ENCODE assay signal across 24 mouse cellular contexts in genomic region chr7:38220866-38221265, GRCm38 (mm10).
"Had no signal": no experiment of that assay in that cellular context is flagged by ENCODE, and none has a peak within 500 bp of the region (broad histone marks: within the 10 kb centered on the region; RNA-seq: fewer than 3 reads in every experiment).

No protein-coding gene starts in this region.

- DNase-seq: gastrocnemius, postnatal 10 days; gastrocnemius, postnatal 25 days; heart, postnatal 10 days; heart, postnatal 4 days; kidney, postnatal 4 days; liver; liver, embryonic 13.5 days had no signal

- H3K9ac ChIP-seq: heart, embryonic 12.5 days; hindbrain, embryonic 12.5 days; hindbrain, embryonic 14.5 days; intestine, embryonic 15.5 days; kidney, embryonic 15.5 days; limb, embryonic 12.5 days; liver, embryonic 13.5 days; liver, embryonic 15.5 days had no signal

- H3K4me3 ChIP-seq: heart, embryonic 12.5 days; hindbrain, embryonic 10.5 days; hindbrain, embryonic 12.5 days; intestine, embryonic 15.5 days; kidney, embryonic 15.5 days; layer of hippocampus, adult 2 months; left cerebral cortex, adult 2 months; limb, embryonic 10.5 days; limb, embryonic 12.5 days; liver, embryonic 13.5 days; liver, embryonic 15.5 days had no signal

- H3K27me3 ChIP-seq: heart, embryonic 12.5 days; hindbrain, embryonic 12.5 days; intestine, embryonic 15.5 days; kidney, embryonic 15.5 days; limb, embryonic 12.5 days; liver, embryonic 13.5 days; liver, embryonic 15.5 days had no signal

- ATAC-seq: hindbrain, embryonic 16.5 days; inflammation-experienced regulatory T-cells, adult 6 months; intestine, embryonic 15.5 days; intestine, postnatal 0 days had no signal

- H3K36me3 ChIP-seq: hindbrain, embryonic 12.5 days; intestine, embryonic 15.5 days; liver, embryonic 13.5 days; liver, embryonic 15.5 days had no signal

- H3K4me2 ChIP-seq: heart, embryonic 12.5 days; hindbrain, embryonic 12.5 days; hindbrain, embryonic 14.5 days; intestine, embryonic 15.5 days; kidney, embryonic 15.5 days; limb, embryonic 12.5 days; liver, embryonic 11.5 days; liver, embryonic 13.5 days; liver, embryonic 15.5 days had no signal

- H3K4me1 ChIP-seq: hindbrain, embryonic 12.5 days; liver, embryonic 13.5 days; liver, embryonic 15.5 days had no signal

- H3K27ac ChIP-seq: heart, embryonic 10.5 days; hindbrain, embryonic 10.5 days; hindbrain, embryonic 12.5 days; hindbrain, embryonic 14.5 days; intestine, embryonic 15.5 days; kidney, embryonic 15.5 days; kidney, postnatal 0 days; layer of hippocampus, adult 2 months; left cerebral cortex, adult 2 months; limb, embryonic 10.5 days; limb, embryonic 12.5 days; liver, embryonic 13.5 days; liver, embryonic 15.5 days had no signal

- H3K9me3 ChIP-seq: heart, embryonic 10.5 days; heart, embryonic 12.5 days; hindbrain, embryonic 10.5 days; hindbrain, embryonic 12.5 days; intestine, embryonic 15.5 days; kidney, embryonic 15.5 days; limb, embryonic 10.5 days; limb, embryonic 12.5 days; liver, embryonic 13.5 days; liver, embryonic 15.5 days had no signal
